Mouse (Mus musculus) neural tube, embryonic 11.5 days (tissue): ENCODE measurements around the gene Flywch1. TPM values are rescaled to one million over a fixed set of nuclear protein-coding genes. Genes with fewer than 3 reads are reported as not detected.

ENCODE experiments used
- ATAC-seq: fragments of 200-750 bp; cut with Nextera tagmentation; 2 replicates; pipeline ENCODE4 v1.8.0; 2017; ENCODE audit warnings: moderate number of reproducible peaks, mild to moderate bottlenecking, moderate TSS enrichment, moderate library complexity; ENCODE audit not compliant: insufficient read depth, low FRiP score, low TSS enrichment
- DNase-seq: peaks from one replicate; pipeline ENCODE4 v3.0.0-alpha.2; 2015; ENCODE audit warnings: low spot score
- H3K27ac ChIP-seq: fragments of 300-500 bp; sonication (generic); 2 replicates; pipeline ENCODE4 v1.5.1; 2014; ENCODE audit warnings: low read depth, mild to moderate bottlenecking, low read length
- H3K27me3 ChIP-seq: fragments of 300-500 bp; sonication (generic); 2 replicates; pipeline ENCODE4 v1.6.1; 2014; ENCODE audit warnings: mild to moderate bottlenecking, low read length, mixed read lengths; ENCODE audit not compliant: control insufficient read depth, insufficient read depth
- H3K36me3 ChIP-seq: fragments of 300-500 bp; sonication (generic); 2 replicates; pipeline ENCODE4 v1.6.1; 2014; ENCODE audit warnings: mild to moderate bottlenecking, low read length, moderate library complexity, mixed read lengths; ENCODE audit not compliant: control insufficient read depth, insufficient read depth
- H3K4me1 ChIP-seq: fragments of 300-500 bp; sonication (generic); 2 replicates; pipeline ENCODE4 v1.6.1; 2014; ENCODE audit warnings: low read length, mixed read lengths; ENCODE audit not compliant: control insufficient read depth, insufficient read depth
- H3K4me2 ChIP-seq: fragments of 300-500 bp; sonication (generic); 2 replicates; pipeline ENCODE4 v1.6.1; 2014; ENCODE audit warnings: low read depth, mild to moderate bottlenecking, moderate library complexity
- H3K4me3 ChIP-seq: fragments of 300-500 bp; sonication (generic); 2 replicates; pipeline ENCODE4 v1.5.1; 2014; ENCODE audit warnings: low read depth, low read length
- H3K9ac ChIP-seq: fragments of 300-500 bp; sonication (generic); 2 replicates; pipeline ENCODE4 v1.6.1; 2014; ENCODE audit warnings: mild to moderate bottlenecking, low read length
- H3K9me3 ChIP-seq: fragments of 300-500 bp; sonication (generic); 2 replicates; pipeline ENCODE4 v1.6.1; 2016; ENCODE audit warnings: low read length; ENCODE audit not compliant: control insufficient read depth
- WGBS: fragments of 180-500 bp; shearing (Covaris S2); extraction: QIAGEN DNeasy Blood & Tissue Kit; methylation state at CpG from one replicate; pipeline ENCODE4 v1.1.7; 2014; 5-methylcytosine and 5-hydroxymethylcytosine counted together
- polyA plus RNA-seq: library from polyadenylated mRNA; unstranded; fragments of >200 nt; fragmentation: Nextera tagmentation; extraction: Ambion mirVana; gene quantifications from 2 replicates; pipeline ENCODE4 v1.2.1, GENCODE M21; 2014

The Flywch1 gene
- polyA plus RNA-seq, 1 experiment from 2014 or later, result 197 TPM

- no peaks in the 10 kb centered on the region for H3K9me3 ChIP-seq
- ATAC-seq (no peak), DNase-seq (no peak)
- no peak overlapping the region for H3K27ac ChIP-seq
- H3K4me3 ChIP-seq, result no peak overlapping the region
- 89% methylated on average over 13 of the region's 13 CpGs for WGBS
- H3K4me2 ChIP-seq, result no peak overlapping the region
- H3K36me3 ChIP-seq, result peaks cover 53% of the 10 kb centered on the region
- no peaks in the 10 kb centered on the region for H3K27me3 ChIP-seq
- no peak overlapping the region for H3K9ac ChIP-seq
- H3K4me1 ChIP-seq, result no peaks in the 10 kb centered on the region
Measured at GRCm38 (mm10) chr17:23755689-23756088, 15.7 kb downstream of the Flywch1 start.

DNA sequence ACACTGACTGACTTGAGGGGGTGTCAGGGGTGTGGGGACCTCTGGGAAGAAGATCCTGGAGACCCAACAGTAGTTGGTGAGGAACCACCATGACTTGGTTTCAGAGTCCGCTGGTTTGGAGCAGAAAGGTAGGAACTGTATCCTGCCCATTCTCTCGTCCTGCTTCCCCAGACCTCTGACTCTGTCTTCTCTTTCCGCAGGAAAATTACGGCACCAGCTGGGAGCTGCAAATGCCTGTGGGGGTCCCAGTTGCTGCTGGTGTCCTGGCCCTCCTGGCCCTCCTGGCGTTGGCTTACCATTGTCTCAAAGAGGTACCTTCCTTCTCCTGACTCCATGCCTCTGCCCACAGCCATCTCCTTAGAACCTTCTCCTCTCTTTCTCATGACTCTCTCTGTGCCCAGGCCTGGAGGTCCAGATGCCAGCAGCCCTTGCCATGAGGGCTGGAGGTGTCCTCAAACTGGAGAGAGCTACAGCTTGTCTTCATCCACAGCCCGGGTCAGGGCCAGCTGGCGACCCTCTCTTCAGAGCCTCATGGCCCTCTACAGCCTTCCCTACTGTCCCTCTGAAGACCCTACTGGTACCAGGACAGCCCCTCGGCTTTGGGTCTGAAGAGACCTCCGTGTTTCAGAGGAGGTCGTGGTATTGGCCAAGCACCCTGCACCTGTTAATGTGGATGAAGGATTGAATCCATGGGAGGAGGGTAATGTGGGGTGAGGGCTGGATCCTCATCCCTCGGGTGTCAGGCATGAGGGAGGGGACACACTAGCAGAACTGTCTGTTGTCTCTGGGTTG, 21.8 kb downstream of the Flywch1 start:
- peaks cover 27% of the 10 kb centered on the region for H3K27me3 ChIP-seq
- DNase-seq, result no peak

DNA sequence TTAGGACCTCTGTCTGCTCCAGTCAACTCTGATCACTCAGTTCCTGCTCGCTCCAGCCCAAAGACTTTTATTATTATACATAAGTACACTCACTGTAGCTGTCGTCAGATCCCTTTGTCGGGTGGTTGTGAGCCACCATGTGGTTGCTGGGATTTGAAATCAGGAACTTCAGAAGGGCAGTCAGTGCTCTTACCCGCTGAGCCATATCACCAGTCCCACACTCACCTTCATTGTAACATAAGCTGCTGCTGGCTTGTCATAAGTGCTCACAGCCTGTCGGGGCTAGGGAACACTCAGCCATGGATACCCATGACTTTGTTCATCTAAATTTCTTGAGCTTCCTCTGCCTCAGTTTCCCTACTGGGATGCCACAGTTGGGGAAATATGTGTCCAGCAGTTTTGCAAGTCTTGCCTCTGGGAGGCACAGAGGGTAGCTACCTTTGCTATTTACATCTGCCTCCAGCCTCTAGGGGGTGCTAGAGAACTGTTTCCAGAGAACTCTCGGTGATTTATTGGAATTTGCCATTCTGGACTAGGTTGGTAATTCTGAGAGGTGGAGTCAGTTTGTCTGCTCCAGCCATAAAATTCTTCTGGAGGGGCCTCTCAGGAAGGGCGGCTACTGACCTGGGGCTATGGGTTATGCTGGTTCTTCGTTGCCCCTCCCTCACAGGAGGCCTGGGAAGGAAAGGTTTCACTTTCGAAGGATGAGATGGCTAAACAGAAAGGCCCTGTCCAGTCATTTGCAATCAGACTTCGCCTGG, 22.6 kb downstream of the Flywch1 start:
- Histone ChIP-seq H3K27ac (no peak overlapping the region), H3K9me3 (no peaks in the 10 kb centered on the region), H3K4me1 (0 out of 2 replicates have a peak, but pooled peaks cover 2% of the 10 kb centered on the region), H3K4me2 (no peak overlapping the region), H3K4me3 (no peak overlapping the region), H3K9ac (no peak overlapping the region), H3K36me3 (peaks cover 13% of the 10 kb centered on the region), H3K27me3 (peaks cover 35% of the 10 kb centered on the region)
- no peak for ATAC-seq
- 39% methylated on average over 10 of the region's 10 CpGs for WGBS
- peak; percentile 43 for DNase-seq

More for the DNA sequence above, 21.8 kb downstream of the Flywch1 start:
- no peak for ATAC-seq
- Histone ChIP-seq H3K4me2 (no peak overlapping the region), H3K27ac (no peak overlapping the region), H3K4me3 (no peak overlapping the region), H3K9me3 (no peaks in the 10 kb centered on the region), H3K9ac (no peak overlapping the region), H3K36me3 (peaks cover 17% of the 10 kb centered on the region), H3K4me1 (0 out of 2 replicates have a peak, but pooled peaks cover 2% of the 10 kb centered on the region)
- 81% methylated on average over 11 of the region's 11 CpGs for WGBS

DNA sequence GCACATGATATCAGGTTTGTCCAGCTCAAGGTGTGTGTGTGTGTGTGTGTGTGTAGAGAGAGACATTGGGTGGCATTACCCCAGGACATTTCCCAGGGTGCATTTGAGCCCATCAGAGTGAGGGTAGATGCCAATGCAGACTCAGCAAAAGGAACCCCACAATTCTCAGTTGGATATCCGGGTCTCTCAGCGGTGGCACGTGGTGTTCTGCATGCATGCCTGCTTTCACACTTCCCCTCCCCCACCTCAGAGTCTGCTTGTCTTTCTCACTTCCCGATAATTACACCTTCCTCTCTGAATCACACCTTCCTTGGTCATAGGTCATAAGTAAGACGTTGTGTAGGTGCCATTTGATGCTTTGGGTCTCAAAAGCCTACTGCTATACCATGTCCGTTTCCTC, 23.4 kb downstream of the Flywch1 start:
- WGBS, result 30% methylated on average over 6 of the region's 6 CpGs

DNA sequence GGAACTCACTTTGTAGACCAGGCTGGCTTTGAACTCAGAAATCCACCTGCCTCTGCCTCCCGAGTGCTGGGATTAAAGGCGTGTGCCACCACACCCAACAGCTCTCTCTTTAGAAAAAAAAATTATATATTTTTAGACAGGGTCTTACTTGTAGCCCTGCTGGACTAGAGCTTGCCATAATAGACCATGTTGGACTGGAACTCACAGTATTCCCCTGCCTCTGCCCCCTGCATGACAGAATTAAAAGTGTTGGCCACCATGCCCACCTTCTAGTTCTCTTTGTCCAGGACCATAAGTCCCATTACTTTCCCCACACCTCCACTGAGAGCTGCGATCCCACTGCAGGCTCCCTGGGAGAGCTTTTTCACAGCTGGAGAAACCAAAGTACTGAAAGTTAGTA, 23.9 kb downstream of the Flywch1 start:
- no peak for ATAC-seq
- Histone ChIP-seq H3K9me3 (no peaks in the 10 kb centered on the region), H3K4me2 (no peak overlapping the region), H3K36me3 (peaks cover 4% of the 10 kb centered on the region; the same call in 1 of the 2 replicates), H3K9ac (no peak overlapping the region), H3K4me3 (no peak overlapping the region), H3K27ac (no peak overlapping the region), H3K27me3 (peaks cover 48% of the 10 kb centered on the region), H3K4me1 (peaks cover 2% of the 10 kb centered on the region; the same call in 1 of the 2 replicates)
- 83% methylated on average over 3 of the region's 3 CpGs for WGBS
- DNase-seq, result no peak

More for the DNA sequence above, 23.4 kb downstream of the Flywch1 start:
- ATAC-seq (no peak), DNase-seq (no peak)
- Histone ChIP-seq H3K9ac (no peak overlapping the region), H3K4me3 (no peak overlapping the region), H3K27me3 (peaks cover 43% of the 10 kb centered on the region), H3K36me3 (peaks cover 8% of the 10 kb centered on the region; the same call in 1 of the 2 replicates), H3K27ac (no peak overlapping the region), H3K9me3 (no peaks in the 10 kb centered on the region), H3K4me2 (no peak overlapping the region), H3K4me1 (0 out of 2 replicates have a peak, but pooled peaks cover 2% of the 10 kb centered on the region)

DNA sequence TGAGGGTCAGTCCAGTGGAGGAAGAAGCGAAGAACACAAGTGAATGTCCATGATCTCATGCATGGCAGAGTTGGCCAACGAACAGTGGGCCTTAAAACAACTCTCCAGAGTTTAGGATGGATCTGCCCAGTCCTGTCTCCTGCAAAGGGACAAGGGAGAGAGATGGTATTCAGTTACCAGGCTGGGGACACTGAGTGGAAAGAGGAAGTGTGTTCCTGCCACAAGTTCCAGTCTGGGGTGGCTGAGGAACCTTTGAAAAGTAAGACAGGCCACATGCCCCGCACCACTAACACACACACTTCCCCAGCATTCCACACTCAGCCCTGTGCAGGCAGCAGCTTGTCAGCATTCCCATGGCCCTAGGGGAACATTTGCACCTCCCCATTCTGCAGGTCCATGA, 24.6 kb downstream of the Flywch1 start:
- H3K9me3 ChIP-seq, result no peaks in the 10 kb centered on the region
- H3K9ac ChIP-seq, result no peak overlapping the region
- 0 out of 2 replicates have a peak, but pooled peaks cover 1% of the 10 kb centered on the region for H3K36me3 ChIP-seq
- H3K4me2 ChIP-seq, result no peak overlapping the region
- ATAC-seq (no peak), DNase-seq (no peak)
- H3K27me3 ChIP-seq, result peaks cover 55% of the 10 kb centered on the region
- WGBS, result 87% methylated on average over 3 of the region's 3 CpGs
- H3K4me1 ChIP-seq, result peaks cover 6% of the 10 kb centered on the region; the same call in 1 of the 2 replicates
- H3K27ac ChIP-seq, result no peak overlapping the region
- H3K4me3 ChIP-seq, result no peak overlapping the region

- Histone ChIP-seq H3K36me3 (no peaks in the 10 kb centered on the region), H3K4me2 (peak overlapping the region; percentile 46; the same call in 1 of the 2 replicates), H3K27me3 (peaks cover 60% of the 10 kb centered on the region), H3K9ac (no peak overlapping the region), H3K27ac (no peak overlapping the region), H3K9me3 (no peaks in the 10 kb centered on the region), H3K4me3 (peak overlapping the region; percentile 23; the same call in 1 of the 2 replicates), H3K4me1 (peaks cover 6% of the 10 kb centered on the region; the same call in 1 of the 2 replicates)
- DNase-seq (no peak), ATAC-seq (no peak)
- WGBS, result under 1% methylated on average over 12 of the region's 12 CpGs
Measured at GRCm38 (mm10) chr17:23746311-23746710, 25.1 kb downstream of the Flywch1 start.

GRCm38 (mm10) chr17:23745301-23746251, 25.8 kb downstream of the Flywch1 start, which contains the start of gene Kremen2:
Gene Kremen2, minus strand, starts transcription at chr17:23745833.
- peaks cover 67% of the 10 kb centered on the region for H3K27me3 ChIP-seq
- WGBS, result 0% methylated on average over 43 of the region's 45 CpGs
- H3K36me3 ChIP-seq, result no peaks in the 10 kb centered on the region
- H3K9me3 ChIP-seq, result no peaks in the 10 kb centered on the region
- DNase-seq (no peak), ATAC-seq (no peak)
- H3K4me3 ChIP-seq, result peak within 1 kb of the TSS; percentile 23
- peak within 1 kb of the TSS; percentile 27; the same call in 1 of the 2 replicates for H3K9ac ChIP-seq
- no peak within 1 kb of the TSS for H3K27ac ChIP-seq
- H3K4me2 ChIP-seq, result peak within 1 kb of the TSS; percentile 46
- peaks cover 8% of the 10 kb centered on the region; the same call in 1 of the 2 replicates for H3K4me1 ChIP-seq
